Mouse (Mus musculus) cerebellum, adult 2 months (tissue): Measurements from ENCODE around the gene Tas2r135.

ENCODE experiments used
- CTCF ChIP-seq: fragments of 200-500 bp; IDR thresholded peaks from 2 replicates; pipeline ENCODE4 v1.5.1; 2011; ENCODE audit warnings: low read depth, mild to moderate bottlenecking, control low read depth, low read length, moderate library complexity, borderline replicate concordance; ENCODE audit not compliant: insufficient read depth
- POLR2A ChIP-seq: fragments of 200-500 bp; IDR thresholded peaks from 2 replicates; pipeline ENCODE4 v1.6.1; 2011; ENCODE audit warnings: low read length, control low read depth, borderline replicate concordance; ENCODE audit not compliant: insufficient read depth

DNA sequence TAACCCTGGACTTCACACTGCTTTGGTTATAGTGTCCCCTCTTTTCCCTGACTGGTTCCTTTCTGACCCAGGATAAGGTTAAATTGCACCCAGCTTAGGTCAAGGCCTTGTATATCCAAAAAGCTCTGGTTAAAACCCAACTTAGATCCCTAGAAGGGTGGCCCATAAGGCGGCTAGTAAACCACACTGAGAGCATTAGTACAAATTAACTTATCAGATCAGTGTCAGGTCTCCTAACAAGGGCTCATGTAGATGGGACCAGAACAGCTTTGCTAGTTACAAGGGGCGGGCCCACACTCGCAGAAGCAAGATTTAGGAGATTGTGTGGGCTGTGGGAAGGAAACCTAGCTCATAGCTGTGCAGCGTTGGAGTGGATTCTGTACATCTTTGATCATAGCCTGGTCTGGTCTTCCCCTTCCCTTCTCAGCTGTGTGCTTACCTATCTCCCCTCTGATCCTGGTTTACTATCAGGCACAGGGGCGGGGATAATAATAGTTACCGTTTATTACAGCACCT, 28.7 kb upstream of the Tas2r135 start:
- TF ChIP-seq CTCF (no peak), POLR2A (no peak)
